Mouse (Mus musculus): ENCODE results near the gene Flt1. TPM values are rescaled to one million over a fixed set of nuclear protein-coding genes. Genes with fewer than 3 reads are reported as not detected.

The Flt1 gene
- polyA plus RNA-seq, 1 experiment, result 2.0 TPM

- Histone ChIP-seq H3K4me3 (ENCODE audit: control insufficient read depth, insufficient read depth, low read length) (no peak overlapping the region), H3K27ac (ENCODE audit: control insufficient read depth, insufficient read depth, low read length) (no peak overlapping the region), H3K36me3 (ENCODE audit: control insufficient read depth, insufficient read depth, low read length) (no peaks in the 10 kb centered on the region), H3K27me3 (ENCODE audit: control insufficient read depth, insufficient read depth, low read length) (no peaks in the 10 kb centered on the region), H3K4me1 (replicated peaks; ENCODE audit: control insufficient read depth, insufficient read depth, low read length) (no peaks in the 10 kb centered on the region)
- TF ChIP-seq CTCF (IDR thresholded peaks at IDR 0.05; ENCODE audit: borderline replicate concordance, control insufficient read depth, extremely low read depth, insufficient read depth, low read length, poor library complexity), result no peak
- TF ChIP-seq POLR2A (IDR thresholded peaks at IDR 0.05; ENCODE audit: control insufficient read depth, extremely low read depth, insufficient read depth, low read length, poor library complexity), result no peak
- no peak for DNase-seq
- 90% methylated on average over 17 of the region's 17 CpGs for WGBS
These were observed 95.2 kb downstream of the Flt1 start for GRCm38 (mm10) chr5:147630426-147631290.

- 76% methylated on average over 2 of the region's 2 CpGs for WGBS
- Histone ChIP-seq H3K4me1 (replicated peaks; ENCODE audit: control insufficient read depth, insufficient read depth, low read length) (no peaks in the 10 kb centered on the region), H3K27me3 (ENCODE audit: control insufficient read depth, insufficient read depth, low read length) (no peaks in the 10 kb centered on the region), H3K36me3 (ENCODE audit: control insufficient read depth, insufficient read depth, low read length) (no peaks in the 10 kb centered on the region), H3K4me3 (ENCODE audit: control insufficient read depth, insufficient read depth, low read length) (no peak overlapping the region), H3K27ac (ENCODE audit: control insufficient read depth, insufficient read depth, low read length) (no peak overlapping the region)
- TF ChIP-seq POLR2A (IDR thresholded peaks at IDR 0.05; ENCODE audit: control insufficient read depth, extremely low read depth, insufficient read depth, low read length, poor library complexity) (no peak), CTCF (IDR thresholded peaks at IDR 0.05; ENCODE audit: borderline replicate concordance, control insufficient read depth, extremely low read depth, insufficient read depth, low read length, poor library complexity) (no peak)
- no peak for DNase-seq
These were observed 98.9 kb downstream of the Flt1 start for GRCm38 (mm10) chr5:147626944-147627343.

- Histone ChIP-seq H3K27me3 (ENCODE audit: control insufficient read depth, insufficient read depth, low read length) (no peaks in the 10 kb centered on the region), H3K36me3 (ENCODE audit: control insufficient read depth, insufficient read depth, low read length) (no peaks in the 10 kb centered on the region), H3K4me1 (replicated peaks; ENCODE audit: control insufficient read depth, insufficient read depth, low read length) (no peaks in the 10 kb centered on the region), H3K4me3 (ENCODE audit: control insufficient read depth, insufficient read depth, low read length) (no peak overlapping the region), H3K27ac (ENCODE audit: control insufficient read depth, insufficient read depth, low read length) (no peak overlapping the region)
- no peak for DNase-seq
- 94% methylated on average over 10 of the region's 10 CpGs for WGBS
- no peak for TF ChIP-seq CTCF (IDR thresholded peaks at IDR 0.05; ENCODE audit: borderline replicate concordance, control insufficient read depth, extremely low read depth, insufficient read depth, low read length, poor library complexity)
- no peak for TF ChIP-seq POLR2A (IDR thresholded peaks at IDR 0.05; ENCODE audit: control insufficient read depth, extremely low read depth, insufficient read depth, low read length, poor library complexity)
These were observed 102.1 kb downstream of the Flt1 start for GRCm38 (mm10) chr5:147623747-147624146.

- no peak overlapping the region for H3K27ac ChIP-seq (ENCODE audit: control insufficient read depth, insufficient read depth, low read length)
- TF ChIP-seq CTCF (IDR thresholded peaks at IDR 0.05; ENCODE audit: borderline replicate concordance, control insufficient read depth, extremely low read depth, insufficient read depth, low read length, poor library complexity) (no peak), POLR2A (IDR thresholded peaks at IDR 0.05; ENCODE audit: control insufficient read depth, extremely low read depth, insufficient read depth, low read length, poor library complexity) (no peak)
- WGBS, result 47% methylated on average over 2 of the region's 2 CpGs
- DNase-seq, result no peak
- no peaks in the 10 kb centered on the region for H3K36me3 ChIP-seq (ENCODE audit: control insufficient read depth, insufficient read depth, low read length)
- H3K4me3 ChIP-seq (ENCODE audit: control insufficient read depth, insufficient read depth, low read length), result no peak overlapping the region
- peaks cover 3% of the 10 kb centered on the region for H3K4me1 ChIP-seq (replicated peaks; ENCODE audit: control insufficient read depth, insufficient read depth, low read length)
- no peaks in the 10 kb centered on the region for H3K27me3 ChIP-seq (ENCODE audit: control insufficient read depth, insufficient read depth, low read length)
These were observed 105.6 kb downstream of the Flt1 start for GRCm38 (mm10) chr5:147620178-147620577.

- no peak for TF ChIP-seq POLR2A (IDR thresholded peaks at IDR 0.05; ENCODE audit: control insufficient read depth, extremely low read depth, insufficient read depth, low read length, poor library complexity)
- TF ChIP-seq CTCF (IDR thresholded peaks at IDR 0.05; ENCODE audit: borderline replicate concordance, control insufficient read depth, extremely low read depth, insufficient read depth, low read length, poor library complexity), result no peak
- H3K27ac ChIP-seq (ENCODE audit: control insufficient read depth, insufficient read depth, low read length), result no peak overlapping the region
- DNase-seq, result no peak
These were observed 107.6 kb downstream of the Flt1 start for GRCm38 (mm10) chr5:147618243-147618642.

GRCm38 (mm10) chr5:147616450-147616849 lies 109.4 kb downstream of the Flt1 start:
- no peaks in the 10 kb centered on the region for H3K27me3 ChIP-seq (ENCODE audit: control insufficient read depth, insufficient read depth, low read length)
- 50% methylated on average over 3 of the region's 3 CpGs for WGBS
- TF ChIP-seq POLR2A (IDR thresholded peaks at IDR 0.05; ENCODE audit: control insufficient read depth, extremely low read depth, insufficient read depth, low read length, poor library complexity), result no peak
- no peak for TF ChIP-seq CTCF (IDR thresholded peaks at IDR 0.05; ENCODE audit: borderline replicate concordance, control insufficient read depth, extremely low read depth, insufficient read depth, low read length, poor library complexity)
- no peak overlapping the region for H3K4me3 ChIP-seq (ENCODE audit: control insufficient read depth, insufficient read depth, low read length)
- H3K27ac ChIP-seq (ENCODE audit: control insufficient read depth, insufficient read depth, low read length), result no peak overlapping the region
- peaks cover 6% of the 10 kb centered on the region for H3K4me1 ChIP-seq (replicated peaks; ENCODE audit: control insufficient read depth, insufficient read depth, low read length)
- no peak for DNase-seq
- no peaks in the 10 kb centered on the region for H3K36me3 ChIP-seq (ENCODE audit: control insufficient read depth, insufficient read depth, low read length)

More at GRCm38 (mm10) chr5:147618243-147618642, 107.6 kb downstream of the Flt1 start:
- H3K36me3 ChIP-seq (ENCODE audit: control insufficient read depth, insufficient read depth, low read length), result no peaks in the 10 kb centered on the region
- no peak overlapping the region for H3K4me3 ChIP-seq (ENCODE audit: control insufficient read depth, insufficient read depth, low read length)
- no peaks in the 10 kb centered on the region for H3K27me3 ChIP-seq (ENCODE audit: control insufficient read depth, insufficient read depth, low read length)
- WGBS, result 91% methylated on average over 10 of the region's 10 CpGs
- H3K4me1 ChIP-seq (replicated peaks; ENCODE audit: control insufficient read depth, insufficient read depth, low read length), result peaks cover 6% of the 10 kb centered on the region
